Mouse (Mus musculus) adrenal gland (tissue): ENCODE measurements at regions not wholly inside any gene's neighbourhood (a gene's known extent, or its start where the extent isn't known, plus 50 kb on each side); places are given as distances from the start of the nearest gene placed in this dataset.

ENCODE experiments used
- intact Hi-C: fragments of 180-260 bp; cut with DNase I; formaldehyde crosslinking; loops from one replicate; pipeline ENCODE4 v1.15.1; 2025

GRCm38 (mm10) chr1:80030635-80031034 lies 169.7 kb upstream of the Serpine2 start:
- intact Hi-C loops = no loop called here

GRCm38 (mm10) chr1:80030224-80030623 lies 169.2 kb upstream of the Serpine2 start:
- intact Hi-C loops = no loop called here

- intact Hi-C loops = no loop called here
Measured at GRCm38 (mm10) chr1:80025863-80026616, 165.1 kb upstream of the Serpine2 start.

GRCm38 (mm10) chr1:80023518-80024095 lies 162.6 kb upstream of the Serpine2 start:
- intact Hi-C loops = no loop called here

- intact Hi-C loops = no loop called here
Measured at GRCm38 (mm10) chr1:80021866-80022265, 160.9 kb upstream of the Serpine2 start.

GRCm38 (mm10) chr1:80018391-80019065 lies 157.5 kb upstream of the Serpine2 start:
- intact Hi-C loops = loop anchor here (5.0 kb wide), 1 partner anchor 84 kb away; no protein-coding TSS in a partner anchor

GRCm38 (mm10) chr1:80015474-80015873 lies 154.5 kb upstream of the Serpine2 start:
- intact Hi-C loops = loop anchor here (5.0 kb wide), 1 partner anchor 87 kb away; no protein-coding TSS in a partner anchor

- intact Hi-C loops = no loop called here
Measured at GRCm38 (mm10) chr1:80014586-80014985, 153.6 kb upstream of the Serpine2 start.

GRCm38 (mm10) chr1:80010724-80011123 lies 149.7 kb upstream of the Serpine2 start:
- intact Hi-C loops = no loop called here

- intact Hi-C loops = loop anchor here (5.0 kb wide), 1 partner anchor 108 kb away; no protein-coding TSS in a partner anchor
Measured at GRCm38 (mm10) chr1:79999081-79999480, 138.1 kb upstream of the Serpine2 start.

- intact Hi-C loops = loop anchor here (5.0 kb wide), 1 partner anchor 109 kb away; no protein-coding TSS in a partner anchor
Measured at GRCm38 (mm10) chr1:79997911-79998310, 136.9 kb upstream of the Serpine2 start.

- intact Hi-C loops = loop anchor here (5.0 kb wide), 1 partner anchor 110 kb away; no protein-coding TSS in a partner anchor
Measured at GRCm38 (mm10) chr1:79997456-79997855, 136.5 kb upstream of the Serpine2 start.

- intact Hi-C loops = no loop called here
Measured at GRCm38 (mm10) chr1:79984721-79985120, 123.7 kb upstream of the Serpine2 start.

GRCm38 (mm10) chr1:79982678-79983280 lies 121.8 kb upstream of the Serpine2 start:
- intact Hi-C loops = no loop called here

GRCm38 (mm10) chr1:79979863-79980262 lies 118.9 kb upstream of the Serpine2 start:
- intact Hi-C loops = no loop called here

- intact Hi-C loops = no loop called here
Measured at GRCm38 (mm10) chr1:79978156-79978555, 117.2 kb upstream of the Serpine2 start.

GRCm38 (mm10) chr1:79956121-79956520 lies 95.1 kb upstream of the Serpine2 start:
- intact Hi-C loops = no loop called here

GRCm38 (mm10) chr1:79944231-79944630 lies 83.3 kb upstream of the Serpine2 start:
- intact Hi-C loops = no loop called here

GRCm38 (mm10) chr1:79932435-79932834 lies 71.5 kb upstream of the Serpine2 start:
- intact Hi-C loops = no loop called here

- intact Hi-C loops = no loop called here
Measured at GRCm38 (mm10) chr1:79927740-79928139, 66.8 kb upstream of the Serpine2 start.

GRCm38 (mm10) chr1:79925776-79926175 lies 64.8 kb upstream of the Serpine2 start:
- intact Hi-C loops = no loop called here

GRCm38 (mm10) chr1:79921890-79922289 lies 60.9 kb upstream of the Serpine2 start:
- intact Hi-C loops = no loop called here
